12 mouse cellular contexts compared by ENCODE assay signal in the genomic region with DNA sequence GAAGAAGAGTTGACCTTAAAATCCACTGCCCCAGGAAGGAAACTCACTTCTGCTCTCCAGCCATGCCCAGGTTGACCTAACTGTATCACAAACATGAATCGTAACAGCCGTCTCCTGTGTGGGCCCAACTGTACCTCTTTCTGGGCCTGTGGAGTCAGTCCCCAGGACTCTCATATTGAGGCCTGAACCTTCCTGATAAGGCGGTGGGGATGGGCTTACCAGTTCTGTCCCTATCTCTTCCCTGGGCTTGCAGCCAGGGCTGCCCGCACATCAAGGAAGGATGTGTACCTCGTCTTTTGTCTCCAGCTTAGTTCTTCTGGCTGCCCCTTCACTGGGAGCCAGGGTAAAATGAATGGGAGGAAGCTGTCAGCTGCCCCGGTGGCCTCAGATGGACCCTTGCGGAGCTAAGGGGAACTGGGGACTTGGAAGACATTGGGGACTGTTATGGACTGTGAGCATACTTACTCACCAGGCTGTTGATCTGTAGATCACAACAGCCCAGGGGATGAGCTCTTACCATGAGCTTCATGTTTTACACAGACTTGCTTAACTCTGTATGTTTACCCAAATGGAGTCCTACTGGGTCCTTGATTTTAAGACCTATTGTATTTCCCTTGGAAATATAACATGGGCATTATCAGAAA. TPM values are rescaled to one million over a fixed set of nuclear protein-coding genes. Genes with fewer than 3 reads are reported as not detected.
DNase-seq lines count a peak whose midpoint lies in the region; ATAC-seq lines count a peak whose summit lies in the region.
"Had no signal": no experiment of that assay in that cellular context is flagged by ENCODE, and none has a peak within 500 bp of the region (broad histone marks: within the 10 kb centered on the region; RNA-seq: fewer than 3 reads in every experiment).

No protein-coding gene starts in this region.

- ATAC-seq in lung, embryonic 15.5 days (ENCODE audit: borderline replicate concordance, extremely low read depth, low FRiP score, low TSS enrichment) = peak; percentile 70
- peak; percentile 93 for ATAC-seq in stomach, embryonic 15.5 days (ENCODE audit: insufficient read depth, low FRiP score, low read depth)
- ATAC-seq: hindbrain, embryonic 16.5 days; Patski had no signal

- no peak overlapping the region for H3K4me3 ChIP-seq in lung, embryonic 15.5 days
- no peak overlapping the region for H3K4me3 ChIP-seq in stomach, embryonic 15.5 days (replicated peaks)

- no peak overlapping the region for H3K9ac ChIP-seq in lung, embryonic 15.5 days
- no peak overlapping the region for H3K9ac ChIP-seq in stomach, embryonic 15.5 days

- peaks cover 22% of the 10 kb centered on the region for H3K36me3 ChIP-seq in lung, embryonic 15.5 days
- peaks cover 12% of the 10 kb centered on the region; the same call in 1 of the 2 replicates for H3K36me3 ChIP-seq in stomach, embryonic 15.5 days

- peak; percentile 32 to 63 for DNase-seq in adrenal gland, adult (ENCODE audit: inconsistent age in 2 of 2, low spot score in 1 of 2)
- no peak for DNase-seq in adrenal gland, adult 8-10 months
- DNase-seq in lung, postnatal 36 days = no peak
- peak; percentile 41 to 59 for DNase-seq in kidney, postnatal 36 days
- DNase-seq in retina, embryonic 14.5 days (ENCODE audit: low spot score) = no peak
- no peak for DNase-seq in right cerebral cortex, postnatal 36 days (ENCODE audit: low spot score in 2 of 2)
- DNase-seq: cerebellum, postnatal 36 days; thymus, postnatal 4 days had no signal

- peaks cover 39% of the 10 kb centered on the region for H3K4me1 ChIP-seq in lung, embryonic 15.5 days
- peaks cover 8% of the 10 kb centered on the region; the same call in 1 of the 2 replicates for H3K4me1 ChIP-seq in stomach, embryonic 15.5 days

- no peak overlapping the region for H3K4me2 ChIP-seq in lung, embryonic 15.5 days
- H3K4me2 ChIP-seq in stomach, embryonic 15.5 days = no peak overlapping the region

- 76% methylated on average over 7 of the region's 7 CpGs for WGBS in lung, embryonic 15.5 days
- 81% methylated on average over 7 of the region's 7 CpGs for WGBS in stomach, embryonic 15.5 days

- H3K9me3 ChIP-seq in lung, embryonic 15.5 days = no peaks in the 10 kb centered on the region
- no peaks in the 10 kb centered on the region for H3K9me3 ChIP-seq in stomach, embryonic 15.5 days

- H3K27me3 ChIP-seq in lung, embryonic 15.5 days = no peaks in the 10 kb centered on the region
- no peaks in the 10 kb centered on the region for H3K27me3 ChIP-seq in stomach, embryonic 15.5 days (replicated peaks)
- H3K27me3 ChIP-seq: Patski had no signal

- peak overlapping the region; percentile 25; the same call in 1 of the 2 replicates for H3K27ac ChIP-seq in lung, embryonic 15.5 days
- H3K27ac ChIP-seq in stomach, embryonic 15.5 days = no peak overlapping the region

RNA-seq across cellular contexts. Expression of a gene that starts 22.1 kb away (rescaled TPM):
- total RNA-seq in adrenal gland, adult 8-10 months (2022) = 1 to 10 TPM; 1.7 to 5.9 (median 3.8) TPM
- 22.5 and 23.4 TPM in 2 replicates for polyA plus RNA-seq in lung, embryonic 15.5 days (2015; fragmentation: Nextera tagmentation; extraction: Ambion mirVana)
- 17.1 and 20.4 TPM in 2 replicates for polyA plus RNA-seq in stomach, embryonic 15.5 days (2015; fragmentation: Nextera tagmentation; extraction: Ambion mirVana)

RNA-seq across cellular contexts. Expression of a gene that starts 25.7 kb away (rescaled TPM):
- 1 to 10 TPM; 3.3 to 5.9 (median 4.4) TPM for total RNA-seq in adrenal gland, adult 8-10 months (2022)
- 4.5 and 4.7 TPM in 2 replicates for polyA plus RNA-seq in lung, embryonic 15.5 days (2015; fragmentation: Nextera tagmentation; extraction: Ambion mirVana)
- 5.5 and 11.1 TPM in 2 replicates for polyA plus RNA-seq in stomach, embryonic 15.5 days (2015; fragmentation: Nextera tagmentation; extraction: Ambion mirVana)

Comparison
In these comparisons a context has a peak if more than half of its experiments do, and no peak if none do; other contexts are left out.
1. DNase-seq: peak in adrenal gland, adult (2 of 2) and kidney, postnatal 36 days (2 of 2); none in adrenal gland, adult 8-10 months (single experiment), lung, postnatal 36 days (single experiment), retina, embryonic 14.5 days (single experiment) and right cerebral cortex, postnatal 36 days (0 of 2).